Mouse (Mus musculus): ENCODE measurements around the gene Pax8.

DNA sequence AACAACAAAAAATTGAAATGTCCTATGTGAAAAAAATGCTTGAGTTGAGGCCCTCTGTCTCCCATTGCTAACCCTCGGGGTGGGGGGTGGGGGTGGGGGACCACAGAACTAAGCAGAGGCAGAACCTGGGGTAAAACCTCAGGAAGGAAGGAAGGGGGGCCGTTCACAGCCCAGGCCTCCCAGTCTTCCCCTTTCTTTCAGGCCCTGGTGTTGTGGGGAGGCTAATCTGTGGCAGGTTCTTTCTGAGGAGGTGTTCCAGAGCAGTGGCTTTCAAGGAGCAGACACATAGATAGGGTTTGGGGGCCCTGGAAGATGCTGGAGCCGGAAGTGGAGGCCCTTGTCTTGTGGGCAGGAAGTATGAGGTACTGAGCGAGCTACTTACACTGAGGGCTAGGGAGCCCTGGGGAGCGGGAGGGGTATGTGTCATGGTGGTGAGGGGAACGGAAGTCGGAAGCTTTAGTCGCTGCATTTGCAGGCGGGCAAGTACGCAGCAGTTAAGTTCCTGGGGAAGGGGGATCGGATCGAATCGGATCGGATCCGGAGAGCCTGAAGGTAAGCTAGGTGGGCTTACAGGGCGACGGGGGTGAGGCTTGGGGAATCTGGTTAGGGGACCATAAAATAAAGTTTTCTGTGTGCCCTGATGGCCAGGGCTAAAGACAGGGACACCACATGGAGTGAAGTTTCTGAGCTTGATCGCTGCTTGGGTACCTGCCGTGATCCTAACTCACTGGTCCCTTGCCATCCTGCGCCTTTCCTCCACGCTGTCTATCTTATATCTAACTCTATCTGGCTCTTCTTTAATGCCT lies 89.0 kb downstream of the Pax8 start:
- TF ChIP-seq EP300 (IDR thresholded peaks at IDR 0.05; ENCODE audit: insufficient read depth, low read depth, low read length), result no peak
- no peak for TF ChIP-seq CTCF (IDR thresholded peaks at IDR 0.05; ENCODE audit: low read depth, low read length)
- TF ChIP-seq POLR2A (IDR thresholded peaks at IDR 0.05; ENCODE audit: insufficient read depth, low read length), result no peak

Data from ES-Bruce4 (cell line).